Mouse (Mus musculus): Measurements from ENCODE around the gene Galnt2. TPM values are rescaled to one million over a fixed set of nuclear protein-coding genes. Genes with fewer than 3 reads are reported as not detected.

The Galnt2 gene
- total and polyA plus RNA-seq, 2 experiments from 2014 or later, result 36.5 to 54.9 TPM

DNA sequence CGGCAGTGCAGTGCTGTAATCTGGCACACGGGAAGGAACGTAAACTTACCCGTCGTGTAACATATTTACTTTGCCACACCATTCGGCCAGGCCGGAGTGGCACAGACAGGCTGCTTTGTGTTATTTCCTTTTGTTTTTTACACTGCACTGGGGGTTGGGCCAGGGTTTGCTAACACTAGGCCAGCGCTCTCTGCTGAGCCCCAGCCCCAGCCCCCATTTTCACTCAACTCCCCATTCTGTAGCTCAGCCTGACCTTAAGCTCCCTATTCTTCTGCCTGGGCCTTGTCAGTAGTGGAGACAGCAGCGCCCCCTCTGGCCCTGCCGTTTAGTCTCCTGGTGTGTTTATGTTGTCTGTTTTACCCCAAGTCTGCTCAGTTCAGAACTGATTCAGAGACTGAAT lies 83.6 kb downstream of the Galnt2 start:
- DNase-seq (ENCODE audit: low spot score), result peak; percentile 70
- peak; percentile 71 for TF ChIP-seq CTCF (IDR thresholded peaks at IDR 0.05; ENCODE audit: low read depth)
- peaks cover 16% of the 10 kb centered on the region for H3K4me1 ChIP-seq (ENCODE audit: insufficient read depth, low read length)
- no peak overlapping the region for H3K4me3 ChIP-seq (ENCODE audit: low read length)
- no peaks in the 10 kb centered on the region for H3K9me3 ChIP-seq (ENCODE audit: low read length)
- peak; percentile 37; the same call in 1 of the 2 replicates for ATAC-seq
- H3K9ac ChIP-seq (replicated peaks; ENCODE audit: low read length), result no peak overlapping the region
- no peak overlapping the region for H3K27ac ChIP-seq
- H3K36me3 ChIP-seq (ENCODE audit: insufficient read depth, low read length), result no peaks in the 10 kb centered on the region
- H3K27me3 ChIP-seq (ENCODE audit: insufficient read depth, low read length), result no peaks in the 10 kb centered on the region
- WGBS, result 39% methylated on average over 10 of the region's 10 CpGs
- H3K4me2 ChIP-seq (ENCODE audit: low read depth, low read length), result no peak overlapping the region

DNA sequence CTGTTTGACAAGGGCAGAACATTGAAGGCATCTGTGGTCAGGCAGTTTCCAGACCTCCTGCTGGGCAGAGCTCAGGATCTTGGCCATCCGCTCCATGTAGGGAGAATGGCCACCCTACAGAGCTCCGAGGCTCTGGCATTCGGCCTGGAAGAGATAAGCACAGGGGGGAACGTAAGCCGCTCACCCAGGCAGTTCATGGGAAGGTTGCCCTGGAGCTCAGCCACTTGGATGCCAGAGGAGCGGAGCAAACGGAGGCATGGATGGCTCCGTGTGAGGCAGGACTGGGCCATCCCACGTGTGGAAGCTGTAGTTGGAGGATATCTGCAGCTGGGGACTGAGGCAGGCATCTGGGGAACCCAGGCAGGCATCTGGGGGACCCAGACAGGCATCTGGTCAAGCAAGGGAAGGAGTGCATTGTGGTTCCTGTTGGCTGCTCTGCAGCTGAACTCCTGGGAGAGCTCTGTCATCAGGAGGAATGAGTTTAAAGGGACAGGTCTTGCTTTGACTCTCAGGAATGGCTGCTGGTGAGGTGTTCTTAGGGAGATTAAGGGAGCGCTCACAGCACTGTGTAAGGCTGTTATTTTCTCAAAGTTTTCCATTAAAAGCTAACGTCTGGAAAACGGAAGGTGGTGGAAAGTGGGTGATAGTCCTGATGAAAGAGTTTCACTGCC lies 85.4 kb downstream of the Galnt2 start:
- H3K4me1 ChIP-seq (ENCODE audit: insufficient read depth, low read length), result peaks cover 22% of the 10 kb centered on the region
- ATAC-seq, result peak; percentile 16; the same call in 1 of the 2 replicates

DNA sequence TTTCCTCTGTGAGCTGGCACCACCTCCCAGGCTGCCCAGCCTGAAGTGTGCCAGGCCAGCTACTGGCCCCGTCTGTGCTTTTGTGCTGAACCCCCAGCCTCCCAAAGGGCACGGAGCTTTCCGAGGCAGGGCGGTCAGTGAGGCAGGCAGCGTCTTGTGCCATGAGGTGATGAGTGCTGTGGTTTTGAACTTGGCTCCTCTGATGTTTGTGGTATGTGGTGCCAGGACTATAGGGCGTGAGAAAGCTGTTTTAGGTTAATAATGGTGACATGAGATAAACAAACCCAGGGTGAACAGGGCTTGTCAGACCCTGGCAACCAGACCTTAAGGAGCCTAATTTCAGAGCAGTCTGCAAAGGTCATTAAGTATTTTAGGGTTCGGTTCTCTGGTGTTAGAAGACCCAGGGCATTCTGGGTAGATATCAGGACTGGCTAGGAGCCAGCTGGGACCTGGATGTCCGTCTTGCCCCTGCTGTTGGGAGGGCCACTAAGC lies 86.0 kb downstream of the Galnt2 start:
- H3K9ac ChIP-seq (replicated peaks; ENCODE audit: low read length), result no peak overlapping the region
- no peak overlapping the region for H3K27ac ChIP-seq
- no peaks in the 10 kb centered on the region for H3K9me3 ChIP-seq (ENCODE audit: low read length)
- H3K4me2 ChIP-seq (ENCODE audit: low read depth, low read length), result no peak overlapping the region
- TF ChIP-seq CTCF (IDR thresholded peaks at IDR 0.05; ENCODE audit: low read depth), result no peak
- peaks cover 25% of the 10 kb centered on the region for H3K4me1 ChIP-seq (ENCODE audit: insufficient read depth, low read length)
- H3K4me3 ChIP-seq (ENCODE audit: low read length), result no peak overlapping the region
- 44% methylated on average over 8 of the region's 8 CpGs for WGBS
- no peaks in the 10 kb centered on the region for H3K27me3 ChIP-seq (ENCODE audit: insufficient read depth, low read length)
- H3K36me3 ChIP-seq (ENCODE audit: insufficient read depth, low read length), result no peaks in the 10 kb centered on the region
- no peak for DNase-seq (ENCODE audit: low spot score)
- no peak for ATAC-seq

More for the DNA sequence above, 85.4 kb downstream of the Galnt2 start:
- Histone ChIP-seq H3K27me3 (ENCODE audit: insufficient read depth, low read length) (no peaks in the 10 kb centered on the region), H3K4me2 (ENCODE audit: low read depth, low read length) (no peak overlapping the region), H3K4me3 (ENCODE audit: low read length) (no peak overlapping the region), H3K9me3 (ENCODE audit: low read length) (no peaks in the 10 kb centered on the region), H3K27ac (no peak overlapping the region), H3K9ac (replicated peaks; ENCODE audit: low read length) (no peak overlapping the region), H3K36me3 (ENCODE audit: insufficient read depth, low read length) (no peaks in the 10 kb centered on the region)
- no peak for TF ChIP-seq CTCF (IDR thresholded peaks at IDR 0.05; ENCODE audit: low read depth)
- DNase-seq (ENCODE audit: low spot score), result peak; percentile 60
- 39% methylated on average over 12 of the region's 12 CpGs for WGBS

DNA sequence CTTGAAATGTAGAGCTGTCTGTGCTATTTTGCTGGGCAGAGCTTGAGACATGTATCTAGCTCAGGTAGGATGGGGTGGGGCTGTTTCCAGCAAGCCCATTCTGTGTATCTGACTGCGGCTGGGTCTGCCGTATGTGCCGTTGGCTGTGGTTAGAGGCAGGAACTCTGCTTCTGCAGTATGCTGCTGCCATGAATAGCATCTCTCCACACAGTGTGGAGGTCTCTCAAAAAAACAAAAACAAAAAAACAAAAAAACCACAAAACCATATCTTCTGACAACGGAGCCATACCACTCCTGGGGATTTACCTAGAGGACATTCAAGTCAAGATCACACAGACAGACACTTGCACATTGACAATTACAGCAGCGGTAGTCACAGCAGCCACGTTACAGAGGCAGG lies 86.6 kb downstream of the Galnt2 start:
- Histone ChIP-seq H3K36me3 (ENCODE audit: insufficient read depth, low read length) (no peaks in the 10 kb centered on the region), H3K9me3 (ENCODE audit: low read length) (no peaks in the 10 kb centered on the region), H3K27ac (no peak overlapping the region), H3K4me2 (ENCODE audit: low read depth, low read length) (no peak overlapping the region), H3K9ac (replicated peaks; ENCODE audit: low read length) (no peak overlapping the region), H3K4me3 (ENCODE audit: low read length) (no peak overlapping the region), H3K4me1 (ENCODE audit: insufficient read depth, low read length) (peaks cover 25% of the 10 kb centered on the region), H3K27me3 (ENCODE audit: insufficient read depth, low read length) (no peaks in the 10 kb centered on the region)
- no peak for ATAC-seq
- TF ChIP-seq CTCF (IDR thresholded peaks at IDR 0.05; ENCODE audit: low read depth), result no peak
- DNase-seq (ENCODE audit: low spot score), result no peak
- WGBS, result 60% methylated on average over 6 of the region's 6 CpGs

DNA sequence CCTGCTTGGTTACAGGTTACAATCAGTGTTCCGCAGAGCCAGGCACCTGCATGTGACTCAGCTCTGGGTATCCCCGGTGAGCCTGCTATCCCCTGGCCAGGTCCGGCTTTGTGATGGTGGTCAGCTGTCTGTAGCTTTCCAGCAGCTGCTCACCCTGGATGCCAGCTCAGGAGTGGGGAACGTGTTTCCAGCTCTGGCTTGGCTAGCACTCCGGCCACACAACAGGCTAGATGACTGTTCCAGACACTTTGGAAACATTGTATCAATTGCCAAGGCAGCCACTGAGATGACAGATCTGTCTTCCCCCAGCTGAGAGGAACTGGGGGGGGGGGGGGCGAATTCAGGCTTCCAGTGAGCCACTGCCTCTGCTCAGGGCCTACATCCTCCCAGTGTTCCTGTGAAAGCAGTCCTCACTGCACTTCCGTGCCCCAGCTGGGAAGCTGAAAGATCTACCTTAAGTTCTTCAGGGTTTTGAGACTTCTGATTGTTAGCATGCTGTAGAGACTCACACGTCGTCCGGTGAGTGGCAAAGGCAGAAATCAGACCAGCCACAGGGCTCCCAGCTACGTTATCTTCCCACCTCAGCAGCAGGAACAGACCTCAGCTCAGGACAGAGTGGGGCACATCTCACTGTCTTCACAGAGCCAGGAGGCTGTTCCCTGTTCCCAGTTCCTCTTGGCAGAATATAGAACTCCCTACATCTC lies 87.6 kb downstream of the Galnt2 start:
- peaks cover 25% of the 10 kb centered on the region for H3K4me1 ChIP-seq (ENCODE audit: insufficient read depth, low read length)
- no peak for TF ChIP-seq CTCF (IDR thresholded peaks at IDR 0.05; ENCODE audit: low read depth)
- peak; percentile 64 for ATAC-seq
- peak; percentile 71 for DNase-seq (ENCODE audit: low spot score)
- no peaks in the 10 kb centered on the region; the same call in 1 of the 2 replicates for H3K36me3 ChIP-seq (ENCODE audit: insufficient read depth, low read length)
- H3K27ac ChIP-seq, result peak overlapping the region; percentile 1; the same call in 1 of the 2 replicates
- H3K4me3 ChIP-seq (ENCODE audit: low read length), result no peak overlapping the region
- H3K27me3 ChIP-seq (ENCODE audit: insufficient read depth, low read length), result no peaks in the 10 kb centered on the region
- no peak overlapping the region for H3K4me2 ChIP-seq (ENCODE audit: low read depth, low read length)
- no peaks in the 10 kb centered on the region for H3K9me3 ChIP-seq (ENCODE audit: low read length)
- H3K9ac ChIP-seq (replicated peaks; ENCODE audit: low read length), result no peak overlapping the region
- 41% methylated on average over 11 of the region's 11 CpGs for whole genome bisulfite sequencing

DNA sequence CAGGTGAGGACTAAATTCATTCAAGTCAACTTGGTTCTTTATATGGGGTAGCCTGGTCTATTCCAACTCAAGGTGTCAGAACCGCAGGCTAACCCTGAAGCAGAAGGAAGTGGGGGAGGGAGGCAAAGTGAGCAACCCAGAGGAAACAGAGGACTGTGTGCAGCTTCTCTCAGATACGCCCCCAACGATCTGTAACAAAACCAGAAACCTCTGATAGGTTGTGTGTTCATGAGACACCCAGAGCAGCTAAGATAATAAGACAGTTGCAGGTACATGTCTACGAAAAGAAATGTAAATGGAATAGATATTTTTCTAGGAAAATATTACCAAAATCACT lies 88.1 kb downstream of the Galnt2 start:
- no peak overlapping the region for H3K9ac ChIP-seq (replicated peaks; ENCODE audit: low read length)
- H3K4me2 ChIP-seq (ENCODE audit: low read depth, low read length), result no peak overlapping the region
- no peaks in the 10 kb centered on the region; the same call in 1 of the 2 replicates for H3K36me3 ChIP-seq (ENCODE audit: insufficient read depth, low read length)
- no peaks in the 10 kb centered on the region for H3K9me3 ChIP-seq (ENCODE audit: low read length)
- no peak overlapping the region for H3K4me3 ChIP-seq (ENCODE audit: low read length)
- no peak for ATAC-seq
- TF ChIP-seq CTCF (IDR thresholded peaks at IDR 0.05; ENCODE audit: low read depth), result no peak
- DNase-seq (ENCODE audit: low spot score), result no peak
- H3K4me1 ChIP-seq (ENCODE audit: insufficient read depth, low read length), result peaks cover 25% of the 10 kb centered on the region
- no peaks in the 10 kb centered on the region for H3K27me3 ChIP-seq (ENCODE audit: insufficient read depth, low read length)
- 88% methylated on average over 4 of the region's 4 CpGs for WGBS
- peak overlapping the region; percentile 1; the same call in 1 of the 2 replicates for H3K27ac ChIP-seq

All from hindbrain, postnatal 0 days (tissue).